Mouse (Mus musculus) heart, embryonic 14.5 days (tissue): Measurements from ENCODE around the gene Gmfb. TPM values are rescaled to one million over a fixed set of nuclear protein-coding genes. Genes with fewer than 3 reads are reported as not detected.

Experiments
- ATAC-seq: fragments of 200-750 bp; cut with Nextera tagmentation; 2 replicates; pipeline ENCODE4 v1.8.0; 2017; ENCODE audit warnings: low read depth, moderate TSS enrichment; ENCODE audit not compliant: insufficient number of reproducible peaks, insufficient read depth, low FRiP score
- H3K27ac ChIP-seq, 2 experiments: fragments of 200-500 bp in 1 of 2; fragments of 300-500 bp in 1 of 2; sonication (generic) in 1 of 2; replicated peaks in 1 of 2; 2 replicates each; pipeline ENCODE4 v1.5.1; 2012 to 2014; ENCODE audit warnings: low read depth in 2 of 2, low read length in 2 of 2, control low read depth in 1 of 2, mild to moderate bottlenecking in 1 of 2, mixed read lengths in 1 of 2; ENCODE audit not compliant: control insufficient read depth in 1 of 2, insufficient read depth in 1 of 2
- H3K27me3 ChIP-seq: fragments of 300-500 bp; sonication (generic); 2 replicates; pipeline ENCODE4 v1.6.1; 2014; ENCODE audit warnings: mild to moderate bottlenecking, low read length, control low read depth; ENCODE audit not compliant: control insufficient read depth, insufficient read depth
- H3K36me3 ChIP-seq: fragments of 300-500 bp; sonication (generic); 2 replicates; pipeline ENCODE4 v1.6.1; 2014; ENCODE audit warnings: mild to moderate bottlenecking, control low read depth, low read length, mixed read lengths; ENCODE audit not compliant: control insufficient read depth, insufficient read depth
- H3K4me1 ChIP-seq, 2 experiments: fragments of 200-500 bp in 1 of 2; fragments of 300-500 bp in 1 of 2; sonication (generic) in 1 of 2; 2 replicates each; pipeline ENCODE4 v1.6.1; 2012 to 2014; ENCODE audit warnings: low read length in 2 of 2, control low read depth in 1 of 2, mixed read lengths in 1 of 2; ENCODE audit not compliant: control insufficient read depth in 2 of 2, insufficient read depth in 2 of 2
- H3K4me2 ChIP-seq: fragments of 300-500 bp; sonication (generic); 2 replicates; pipeline ENCODE4 v1.6.1; 2014; ENCODE audit warnings: mild to moderate bottlenecking, low read length
- H3K4me3 ChIP-seq, 2 experiments: fragments of 200-500 bp in 1 of 2; fragments of 300-500 bp in 1 of 2; sonication (generic) in 1 of 2; 2 replicates each; pipeline ENCODE4 v1.5.1; 2012 to 2014; ENCODE audit warnings: low read length in 2 of 2, mild to moderate bottlenecking in 2 of 2, control low read depth in 1 of 2, low read depth in 1 of 2, moderate library complexity in 1 of 2; ENCODE audit not compliant: control insufficient read depth in 1 of 2, insufficient read depth in 1 of 2
- H3K9ac ChIP-seq: fragments of 300-500 bp; sonication (generic); 2 replicates; pipeline ENCODE4 v1.6.1; 2014; ENCODE audit warnings: mild to moderate bottlenecking, low read length
- H3K9me3 ChIP-seq: fragments of 300-500 bp; sonication (generic); 2 replicates; pipeline ENCODE4 v1.6.1; 2016; ENCODE audit warnings: low read length, control low read depth; ENCODE audit not compliant: control insufficient read depth
- WGBS: fragments of 180-500 bp; shearing (Covaris S2); extraction: QIAGEN DNeasy Blood & Tissue Kit; methylation state at CpG from one replicate; pipeline ENCODE4 v1.1.7; 2014; 5-methylcytosine and 5-hydroxymethylcytosine counted together
- polyA plus RNA-seq: library from polyadenylated mRNA; unstranded; fragments of >200 nt; fragmentation: Nextera tagmentation; extraction: Ambion mirVana; gene quantifications from 2 replicates; pipeline ENCODE4 v1.2.1, GENCODE M21; 2014

Gmfb gene
- 57.2 and 60.5 TPM in 2 replicates for polyA plus RNA-seq

GRCm38 (mm10) chr14:46821873-46822716 lies at the start of gene Gmfb:
Gmfb (minus strand) TSS chr14:46822242.
- peak within 1 kb of the TSS; percentile 75 for H3K4me2 ChIP-seq
- peak within 1 kb of the TSS; percentile 91 to 94 for H3K27ac ChIP-seq
- H3K9ac ChIP-seq: peak within 1 kb of the TSS; percentile 90
- peak within 1 kb of the TSS; percentile 82 to 97 for H3K4me3 ChIP-seq
- peaks cover 0 to 8% of the 10 kb centered on the region in 2 experiments; a peak in 2 of 4 replicates for H3K4me1 ChIP-seq
- ATAC-seq: peak; percentile 92
- H3K36me3 ChIP-seq: peaks cover 5% of the 10 kb centered on the region
- H3K9me3 ChIP-seq: no peaks in the 10 kb centered on the region
- no peaks in the 10 kb centered on the region for H3K27me3 ChIP-seq
- WGBS: under 1% methylated on average over 65 of the region's 65 CpGs

DNA sequence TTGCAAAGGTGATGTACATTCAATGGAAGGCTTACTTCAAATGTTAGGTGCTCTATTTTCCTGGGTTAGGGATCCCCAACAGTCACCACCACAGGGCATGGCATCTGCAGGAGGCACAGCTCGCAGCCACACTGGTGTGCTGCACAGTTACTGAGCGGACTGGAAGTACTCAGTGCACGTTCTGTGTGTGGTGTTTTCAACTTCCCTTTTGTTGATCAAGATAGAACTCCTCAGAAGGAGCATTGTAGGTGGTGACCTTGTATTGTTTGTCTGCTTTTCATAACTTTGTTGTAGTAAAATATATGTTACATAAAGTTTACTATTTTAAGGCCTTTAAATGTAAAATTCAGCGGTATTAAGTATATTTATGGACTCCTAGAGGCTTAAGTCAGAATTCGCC lies 40.9 kb upstream of the Gmfb start:
- Histone ChIP-seq H3K4me1 (no peaks in the 10 kb centered on the region), H3K9ac (no peak overlapping the region), H3K27ac (no peak overlapping the region), H3K4me3 (no peak overlapping the region), H3K36me3 (no peaks in the 10 kb centered on the region), H3K4me2 (no peak overlapping the region), H3K27me3 (no peaks in the 10 kb centered on the region), H3K9me3 (no peaks in the 10 kb centered on the region)
- ATAC-seq: no peak
- WGBS: 90% methylated on average over 5 of the region's 5 CpGs

DNA sequence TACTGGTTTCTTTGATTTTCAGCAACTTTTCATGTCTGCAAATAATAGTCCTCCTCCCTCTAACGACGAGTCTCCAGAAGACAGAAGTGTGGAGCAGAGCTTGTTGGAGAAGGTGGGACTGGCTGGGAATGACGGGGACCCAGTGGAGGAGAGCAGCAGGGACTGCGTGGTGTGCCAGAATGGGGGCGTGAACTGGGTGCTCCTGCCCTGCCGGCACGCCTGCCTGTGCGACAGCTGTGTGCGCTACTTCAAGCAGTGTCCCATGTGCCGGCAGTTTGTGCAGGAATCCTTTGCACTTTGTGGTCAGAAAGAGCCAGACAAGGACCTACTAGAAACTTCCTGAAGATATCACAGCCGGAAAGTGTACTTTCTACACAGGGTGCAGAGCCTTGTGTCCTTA lies 31.6 kb upstream of the Gmfb start:
- no peak overlapping the region for H3K4me2 ChIP-seq

GRCm38 (mm10) chr14:46849769-46850168 lies 27.7 kb upstream of the Gmfb start:
- H3K4me1 ChIP-seq: no peaks in the 10 kb centered on the region; a peak in 1 of 4 replicates
- ATAC-seq: no peak
- WGBS: 93% methylated on average over 1 of the region's 1 CpGs

More for the DNA sequence above, 31.6 kb upstream of the Gmfb start:
- whole genome bisulfite sequencing: 69% methylated on average over 11 of the region's 11 CpGs
- no peaks in the 10 kb centered on the region; a peak in 1 of 4 replicates for H3K4me1 ChIP-seq
- peaks cover 25% of the 10 kb centered on the region for H3K36me3 ChIP-seq
- no peaks in the 10 kb centered on the region for H3K9me3 ChIP-seq
- H3K27ac ChIP-seq: no peak overlapping the region
- no peaks in the 10 kb centered on the region for H3K27me3 ChIP-seq
- no peak for ATAC-seq
- no peak overlapping the region for H3K9ac ChIP-seq
- no peak overlapping the region for H3K4me3 ChIP-seq

GRCm38 (mm10) chr14:46848736-46849135 lies 26.7 kb upstream of the Gmfb start:
- Histone ChIP-seq H3K4me3 (no peak overlapping the region), H3K36me3 (peaks cover 44% of the 10 kb centered on the region), H3K4me1 (no peaks in the 10 kb centered on the region; a peak in 1 of 4 replicates), H3K27ac (no peak overlapping the region), H3K9ac (no peak overlapping the region), H3K9me3 (no peaks in the 10 kb centered on the region), H3K4me2 (no peak overlapping the region), H3K27me3 (no peaks in the 10 kb centered on the region)
- WGBS: 88% methylated on average over 5 of the region's 5 CpGs
- ATAC-seq: no peak

More at GRCm38 (mm10) chr14:46849769-46850168, 27.7 kb upstream of the Gmfb start:
- H3K36me3 ChIP-seq: peaks cover 48% of the 10 kb centered on the region
- H3K4me2 ChIP-seq: no peak overlapping the region
- no peak overlapping the region for H3K4me3 ChIP-seq
- no peak overlapping the region for H3K9ac ChIP-seq
- no peak overlapping the region for H3K27ac ChIP-seq
- H3K27me3 ChIP-seq: no peaks in the 10 kb centered on the region
- H3K9me3 ChIP-seq: no peaks in the 10 kb centered on the region

GRCm38 (mm10) chr14:46848063-46848590 lies 26.1 kb upstream of the Gmfb start:
- Histone ChIP-seq H3K27ac (no peak overlapping the region), H3K36me3 (peaks cover 42% of the 10 kb centered on the region), H3K4me2 (no peak overlapping the region), H3K9ac (no peak overlapping the region), H3K4me1 (no peaks in the 10 kb centered on the region), H3K27me3 (no peaks in the 10 kb centered on the region), H3K9me3 (no peaks in the 10 kb centered on the region), H3K4me3 (no peak overlapping the region)
- 86% methylated on average over 4 of the region's 4 CpGs for WGBS
- ATAC-seq: no peak

DNA sequence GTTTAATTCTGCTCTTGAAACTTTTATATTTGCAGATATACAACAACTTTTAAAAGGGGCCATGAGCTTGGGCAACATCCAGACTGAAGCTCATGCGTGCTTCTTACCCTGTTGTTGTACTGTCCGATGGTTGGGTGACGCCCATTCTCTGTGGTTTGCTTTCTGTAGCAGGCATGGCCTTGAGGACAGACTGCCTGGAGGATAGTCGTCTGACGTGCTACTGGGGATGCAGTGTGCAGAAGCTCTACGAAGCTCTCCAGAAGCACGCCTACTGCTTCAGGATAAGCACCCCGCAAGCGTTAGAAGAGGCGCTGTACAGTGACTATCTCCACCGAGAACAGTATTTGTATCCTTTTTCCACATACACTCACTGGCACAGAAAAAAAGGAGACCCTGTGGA lies 23.7 kb upstream of the Gmfb start:
- H3K4me3 ChIP-seq: no peak overlapping the region
- no peaks in the 10 kb centered on the region for H3K27me3 ChIP-seq
- no peaks in the 10 kb centered on the region for H3K9me3 ChIP-seq
- no peak overlapping the region for H3K27ac ChIP-seq
- 89% methylated on average over 11 of the region's 11 CpGs for WGBS
- no peak overlapping the region for H3K4me2 ChIP-seq
- peaks cover 60% of the 10 kb centered on the region for H3K36me3 ChIP-seq
- ATAC-seq: no peak
- peaks cover 3 to 6% of the 10 kb centered on the region in 2 experiments; a peak in 3 of 4 replicates for H3K4me1 ChIP-seq
- no peak overlapping the region for H3K9ac ChIP-seq
